Mouse (Mus musculus): ENCODE results near the gene Nr1h4. TPM values are rescaled to one million over a fixed set of nuclear protein-coding genes. Genes with fewer than 3 reads are reported as not detected.

Gene Nr1h4
- polyA plus RNA-seq, 1 experiment from 2014 or later, result 1.2 TPM

DNA sequence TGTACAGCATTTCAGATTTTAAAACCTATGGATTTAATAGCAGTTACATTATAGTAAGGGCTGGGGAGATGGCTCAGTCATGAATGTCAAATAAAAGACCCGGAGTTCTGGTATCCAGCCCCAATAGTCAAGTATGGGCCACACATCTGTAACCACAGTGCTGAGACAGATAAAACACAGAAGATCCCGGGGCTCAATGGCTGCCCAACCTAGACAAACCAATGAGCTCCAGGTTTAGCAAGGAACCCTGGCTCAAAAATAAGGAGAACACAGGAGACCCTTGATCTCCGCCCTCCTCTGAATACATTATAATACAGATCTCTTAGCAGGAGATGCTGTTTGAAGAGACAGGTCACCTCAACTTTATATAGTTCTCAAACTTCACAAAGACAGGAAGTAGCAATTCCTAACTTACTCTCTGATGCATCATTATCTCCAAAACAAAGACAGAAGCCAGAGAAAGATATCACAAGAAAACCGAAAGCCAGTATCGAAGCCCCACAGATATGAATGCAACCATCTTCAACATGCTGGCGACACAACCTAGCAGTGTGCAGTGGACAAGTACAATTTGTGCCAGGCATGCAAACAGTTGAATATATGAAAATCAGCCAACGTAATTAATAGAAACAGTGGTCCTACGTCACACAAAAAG is 110.8 kb downstream of the Nr1h4 start:
- Histone ChIP-seq H3K36me3 (ENCODE audit: control insufficient read depth, insufficient read depth) (peaks cover 40% of the 10 kb centered on the region), H3K4me2 (ENCODE audit: low read depth, low read length) (no peak overlapping the region), H3K4me3 (ENCODE audit: low read length) (no peak overlapping the region), H3K9me3 (replicated peaks; ENCODE audit: control insufficient read depth, low read length) (no peaks in the 10 kb centered on the region), H3K9ac (ENCODE audit: low read length) (no peak overlapping the region), H3K27me3 (ENCODE audit: control insufficient read depth, insufficient read depth, low read length) (no peaks in the 10 kb centered on the region), H3K4me1 (ENCODE audit: control insufficient read depth, insufficient read depth, low read length) (no peaks in the 10 kb centered on the region), H3K27ac (ENCODE audit: low read length) (no peak overlapping the region)
- ATAC-seq (replicated peaks; ENCODE audit: extremely low read depth, insufficient read depth, low FRiP score), result no peak
- 88% methylated on average over 8 of the region's 8 CpGs for WGBS

DNA sequence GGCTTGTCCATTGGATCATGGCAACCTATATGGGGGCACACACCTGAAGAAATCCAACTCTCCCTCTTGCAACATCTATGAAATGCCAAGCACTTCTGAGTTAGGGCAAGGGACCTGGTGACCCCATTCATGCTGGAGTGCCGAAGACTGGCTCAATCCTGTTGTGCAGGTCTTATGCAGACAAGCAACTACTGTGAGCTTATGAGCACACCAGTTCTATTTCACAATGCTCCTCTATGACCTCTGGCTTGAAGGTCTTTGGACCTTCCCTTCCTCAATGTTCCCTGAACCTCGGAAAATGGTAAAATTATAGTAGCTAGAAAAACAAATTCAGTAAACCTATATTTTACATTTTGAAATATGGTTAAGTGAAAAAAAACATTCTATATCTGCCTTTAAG is 115.4 kb downstream of the Nr1h4 start:
- WGBS, result 92% methylated on average over 2 of the region's 2 CpGs
- H3K4me3 ChIP-seq (ENCODE audit: low read length), result no peak overlapping the region
- no peak overlapping the region for H3K4me2 ChIP-seq (ENCODE audit: low read depth, low read length)
- no peak overlapping the region for H3K27ac ChIP-seq (ENCODE audit: low read length)
- no peaks in the 10 kb centered on the region for H3K9me3 ChIP-seq (replicated peaks; ENCODE audit: control insufficient read depth, low read length)
- no peak for ATAC-seq (replicated peaks; ENCODE audit: extremely low read depth, insufficient read depth, low FRiP score)
- H3K27me3 ChIP-seq (ENCODE audit: control insufficient read depth, insufficient read depth, low read length), result no peaks in the 10 kb centered on the region
- no peaks in the 10 kb centered on the region for H3K4me1 ChIP-seq (ENCODE audit: control insufficient read depth, insufficient read depth, low read length)
- peaks cover 48% of the 10 kb centered on the region for H3K36me3 ChIP-seq (ENCODE audit: control insufficient read depth, insufficient read depth)
- H3K9ac ChIP-seq (ENCODE audit: low read length), result no peak overlapping the region

DNA sequence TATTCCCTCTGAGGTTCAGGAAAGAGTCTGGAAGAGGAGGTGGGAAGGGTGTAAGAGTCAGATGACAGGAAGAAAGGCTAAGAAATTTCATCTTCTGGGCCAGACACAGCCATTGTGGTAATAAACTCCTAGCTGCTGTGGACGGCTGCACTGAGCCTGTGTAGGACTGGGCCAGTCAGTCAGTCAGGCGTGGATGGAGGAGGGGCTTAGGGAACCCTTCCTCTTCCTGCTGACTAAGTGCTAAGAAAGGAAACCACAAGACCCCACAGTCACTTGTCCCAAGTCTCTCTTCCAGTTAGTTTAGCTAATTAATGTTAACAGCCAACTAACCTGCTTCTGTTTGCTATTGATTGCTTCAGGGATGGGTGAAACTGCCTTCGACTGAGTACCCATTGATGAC is 117.9 kb downstream of the Nr1h4 start:
- ATAC-seq (replicated peaks; ENCODE audit: extremely low read depth, insufficient read depth, low FRiP score), result no peak; the same call in 1 of the 2 replicates
- H3K4me2 ChIP-seq (ENCODE audit: low read depth, low read length), result no peak overlapping the region
- no peak overlapping the region for H3K9ac ChIP-seq (ENCODE audit: low read length)
- no peak overlapping the region for H3K4me3 ChIP-seq (ENCODE audit: low read length)
- H3K36me3 ChIP-seq (ENCODE audit: control insufficient read depth, insufficient read depth), result peaks cover 48% of the 10 kb centered on the region
- 78% methylated on average over 3 of the region's 3 CpGs for WGBS
- no peaks in the 10 kb centered on the region for H3K9me3 ChIP-seq (replicated peaks; ENCODE audit: control insufficient read depth, low read length)
- no peak overlapping the region for H3K27ac ChIP-seq (ENCODE audit: low read length)
- H3K4me1 ChIP-seq (ENCODE audit: control insufficient read depth, insufficient read depth, low read length), result no peaks in the 10 kb centered on the region
- H3K27me3 ChIP-seq (ENCODE audit: control insufficient read depth, insufficient read depth, low read length), result no peaks in the 10 kb centered on the region

DNA sequence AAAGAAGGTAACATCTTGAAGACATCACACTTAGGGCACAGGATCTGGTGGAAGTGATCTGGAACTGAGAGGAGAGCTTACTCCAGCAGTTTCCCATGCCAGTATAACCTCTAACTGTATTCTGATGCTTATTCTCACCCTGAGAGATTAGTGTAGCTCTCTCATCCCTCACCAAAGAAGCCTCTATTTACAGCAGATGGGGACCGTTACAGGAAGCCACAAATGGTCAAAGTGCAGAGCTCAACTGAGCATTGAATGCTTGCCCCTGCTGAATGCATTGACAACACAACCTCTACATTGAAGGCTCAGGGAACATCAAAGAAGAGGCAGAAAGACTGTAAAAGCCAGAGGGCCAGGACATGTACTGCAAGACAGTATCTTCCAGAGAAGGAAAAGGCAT is 125.8 kb downstream of the Nr1h4 start:
- no peaks in the 10 kb centered on the region for H3K9me3 ChIP-seq (replicated peaks; ENCODE audit: control insufficient read depth, low read length)
- no peak overlapping the region for H3K27ac ChIP-seq (ENCODE audit: low read length)
- no peak overlapping the region for H3K4me2 ChIP-seq (ENCODE audit: low read depth, low read length)
- no peaks in the 10 kb centered on the region for H3K27me3 ChIP-seq (ENCODE audit: control insufficient read depth, insufficient read depth, low read length)
- no peak overlapping the region for H3K4me3 ChIP-seq (ENCODE audit: low read length)
- no peaks in the 10 kb centered on the region for H3K4me1 ChIP-seq (ENCODE audit: control insufficient read depth, insufficient read depth, low read length)
- no peak overlapping the region for H3K9ac ChIP-seq (ENCODE audit: low read length)
- peaks cover 7% of the 10 kb centered on the region; the same call in 1 of the 2 replicates for H3K36me3 ChIP-seq (ENCODE audit: control insufficient read depth, insufficient read depth)
- 48% methylated on average over 1 of the region's 1 CpGs for WGBS
- no peak for ATAC-seq (replicated peaks; ENCODE audit: extremely low read depth, insufficient read depth, low FRiP score)

DNA sequence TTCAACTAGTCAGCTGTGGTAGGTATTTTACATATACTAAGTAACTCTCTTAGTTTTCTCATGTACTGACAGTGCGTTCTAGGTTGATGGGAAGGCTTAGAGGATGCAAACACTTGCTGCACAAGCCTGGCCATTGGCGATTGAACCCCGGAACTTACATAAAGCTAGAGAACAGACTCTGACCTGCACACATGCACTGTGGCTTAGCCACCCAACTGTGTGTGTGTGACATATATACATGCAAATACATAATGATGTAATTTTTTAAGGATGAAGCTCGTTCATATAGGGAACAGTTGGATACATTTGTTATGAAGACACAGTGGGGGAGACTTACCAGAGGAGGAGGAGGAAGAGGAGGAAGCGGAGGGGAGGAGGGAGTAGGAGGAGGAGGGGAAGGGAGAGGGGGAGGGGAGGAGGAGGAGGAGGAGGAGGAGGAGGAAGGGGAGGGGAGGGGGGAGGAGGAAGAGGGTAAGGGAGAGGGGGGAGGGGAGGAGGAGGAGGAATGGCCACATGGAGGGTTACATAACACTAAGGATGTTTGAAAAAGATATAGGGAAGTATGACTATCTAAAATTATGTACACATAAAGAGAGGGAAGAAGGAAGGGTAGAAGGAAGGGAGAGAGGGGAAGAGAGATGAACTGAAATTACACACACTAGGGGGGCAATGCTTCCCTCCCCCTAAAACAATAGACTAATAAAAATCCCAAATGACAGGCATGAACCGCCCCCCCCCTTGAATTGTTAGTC is 126.5 kb downstream of the Nr1h4 start:
- H3K9ac ChIP-seq (ENCODE audit: low read length), result no peak overlapping the region
- WGBS, result 72% methylated on average over 5 of the region's 6 CpGs
- no peaks in the 10 kb centered on the region for H3K27me3 ChIP-seq (ENCODE audit: control insufficient read depth, insufficient read depth, low read length)
- no peak overlapping the region for H3K4me3 ChIP-seq (ENCODE audit: low read length)
- no peak overlapping the region for H3K4me2 ChIP-seq (ENCODE audit: low read depth, low read length)
- peaks cover 6% of the 10 kb centered on the region; the same call in 1 of the 2 replicates for H3K36me3 ChIP-seq (ENCODE audit: control insufficient read depth, insufficient read depth)
- no peaks in the 10 kb centered on the region for H3K4me1 ChIP-seq (ENCODE audit: control insufficient read depth, insufficient read depth, low read length)
- no peaks in the 10 kb centered on the region for H3K9me3 ChIP-seq (replicated peaks; ENCODE audit: control insufficient read depth, low read length)
- no peak overlapping the region for H3K27ac ChIP-seq (ENCODE audit: low read length)
- no peak for ATAC-seq (replicated peaks; ENCODE audit: extremely low read depth, insufficient read depth, low FRiP score)

DNA sequence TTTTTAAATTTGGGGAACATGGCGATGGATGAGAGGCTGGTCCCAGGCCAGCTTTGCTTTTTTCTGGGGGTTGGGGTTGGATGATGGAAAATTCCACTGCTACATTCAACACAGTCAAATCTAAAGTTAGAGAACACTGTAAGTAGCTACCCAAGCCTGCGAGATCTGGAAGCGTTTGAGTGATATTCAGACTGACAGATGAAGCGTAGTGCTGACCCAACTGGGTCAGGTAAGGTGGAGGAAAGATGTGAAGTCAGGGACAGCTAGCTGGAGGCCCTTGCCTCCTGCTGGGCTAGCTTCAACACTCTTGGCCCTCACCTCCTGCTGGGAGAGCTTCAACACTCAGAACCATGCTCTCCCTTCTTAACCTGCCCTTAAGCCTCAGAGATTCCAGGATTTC is 128.4 kb downstream of the Nr1h4 start:
- Histone ChIP-seq H3K9me3 (replicated peaks; ENCODE audit: control insufficient read depth, low read length) (peaks cover 8% of the 10 kb centered on the region; the same call in 1 of the 2 replicates), H3K27ac (ENCODE audit: low read length) (no peak overlapping the region), H3K4me3 (ENCODE audit: low read length) (no peak overlapping the region), H3K27me3 (ENCODE audit: control insufficient read depth, insufficient read depth, low read length) (no peaks in the 10 kb centered on the region), H3K4me1 (ENCODE audit: control insufficient read depth, insufficient read depth, low read length) (no peaks in the 10 kb centered on the region), H3K9ac (ENCODE audit: low read length) (no peak overlapping the region), H3K4me2 (ENCODE audit: low read depth, low read length) (no peak overlapping the region), H3K36me3 (ENCODE audit: control insufficient read depth, insufficient read depth) (no peaks in the 10 kb centered on the region)
- 58% methylated on average over 4 of the region's 4 CpGs for WGBS
- ATAC-seq (replicated peaks; ENCODE audit: extremely low read depth, insufficient read depth, low FRiP score), result no peak

Other genes with a start within 250 kb of the Nr1h4 start
- gene Ano4, start 188.8 kb downstream of the Nr1h4 start, polyA plus RNA-seq (2015; fragmentation: Nextera tagmentation; extraction: Ambion mirVana), result 2.5 and 3.5 TPM in 2 replicates
- 20.2 and 23.1 TPM in 2 replicates for gene Gas2l3, start 89.6 kb downstream of the Nr1h4 start, polyA plus RNA-seq (2015; fragmentation: Nextera tagmentation; extraction: Ambion mirVana)
- 0.11 TPM in 2 replicates for gene Slc17a8, start 87.7 kb upstream of the Nr1h4 start, polyA plus RNA-seq (2015; fragmentation: Nextera tagmentation; extraction: Ambion mirVana)
- 4.1 and 4.4 TPM in 2 replicates for gene Scyl2, start 152.7 kb upstream of the Nr1h4 start, polyA plus RNA-seq (2015; fragmentation: Nextera tagmentation; extraction: Ambion mirVana)
- 19.0 and 29.6 TPM in 2 replicates for gene Actr6, start 198.7 kb upstream of the Nr1h4 start, polyA plus RNA-seq (2015; fragmentation: Nextera tagmentation; extraction: Ambion mirVana)
- 19.9 and 22.9 TPM in 2 replicates for gene Uhrf1bp1l, start 211.4 kb upstream of the Nr1h4 start, polyA plus RNA-seq (2015; fragmentation: Nextera tagmentation; extraction: Ambion mirVana)

Data from heart, embryonic 16.5 days (tissue).